Mouse (Mus musculus) ES-Bruce4 (cell line): ENCODE data around the gene Bricd5.

Experiments used
- CTCF ChIP-seq: IDR thresholded peaks from one replicate; pipeline ENCODE4 v1.8.1; 2011; ENCODE audit warnings: low read depth, low read length
- EP300 ChIP-seq: IDR thresholded peaks from 2 replicates; pipeline ENCODE4 v1.6.1; 2011; ENCODE audit warnings: low read depth, low read length; ENCODE audit not compliant: insufficient read depth
- POLR2A ChIP-seq: IDR thresholded peaks from one replicate; pipeline ENCODE4 v1.8.1; 2011; ENCODE audit warnings: low read length; ENCODE audit not compliant: insufficient read depth

- no peak for TF ChIP-seq POLR2A
- TF ChIP-seq CTCF = no peak
- TF ChIP-seq EP300 = no peak
Measured at GRCm38 (mm10) chr17:24514270-24515257, 40.9 kb downstream of the Bricd5 start.
